Mouse (Mus musculus) central nervous system, embryonic 18 days (tissue): Measurements from ENCODE around the gene Wee2. TPM values are rescaled to one million over a fixed set of nuclear protein-coding genes. Genes with fewer than 3 reads are reported as not detected.

Source experiments
- polyA plus RNA-seq: library from polyadenylated mRNA; depleted of rRNA; stranded (reverse); fragments of >200 nt; gene quantifications from 2 replicates; pipeline ENCODE4 v1.2.3, GENCODE M21; 2012; rRNA removed

Wee2 gene
- 0.10 and 0.24 TPM in 2 replicates for polyA plus RNA-seq

GRCm38 (mm10) chr6:40438936-40439335 is at the start of gene Wee2:
Gene Wee2, plus strand, starts transcription at chr6:40439088.

GRCm38 (mm10) chr6:40436047-40436483 is 2.8 kb upstream of the Wee2 start, which contains the start of gene E330009J07Rik:
Gene E330009J07Rik, minus strand, starts transcription at chr6:40436135.

GRCm38 (mm10) chr6:40470916-40471719 is 32.2 kb downstream of the Wee2 start, which contains the start of gene Ssbp1:
Gene Ssbp1, plus strand, starts transcription at chr6:40471352.

GRCm38 (mm10) chr6:40490933-40491332 is 52.0 kb downstream of the Wee2 start, which contains the start of gene Tas2r137:
Gene Tas2r137, plus strand, starts transcription at chr6:40491233.

GRCm38 (mm10) chr6:40493229-40493628 is 54.3 kb downstream of the Wee2 start, which contains the start of gene Tas2r108:
Gene Tas2r108, plus strand, starts transcription at chr6:40493529.

Other genes starting within 250 kb of the Wee2 start
- 58.8 and 61.4 TPM in 2 replicates for gene Agk, start 113.9 kb upstream of the Wee2 start, polyA plus RNA-seq
- gene E330009J07Rik, start 3.0 kb upstream of the Wee2 start, polyA plus RNA-seq: 16.3 and 18.1 TPM in 2 replicates
- 63.9 and 72.0 TPM in 2 replicates for gene Ssbp1, start 32.3 kb downstream of the Wee2 start, polyA plus RNA-seq
- 0.15 TPM in 1 of 2 replicates, not detected in the other for gene Tas2r137, start 52.1 kb downstream of the Wee2 start, polyA plus RNA-seq
- 0.54 and 0.59 TPM in 2 replicates for gene Tas2r108, start 54.4 kb downstream of the Wee2 start, polyA plus RNA-seq
- gene Prss37, start 80.4 kb downstream of the Wee2 start, polyA plus RNA-seq: not detected in 2 replicates
- gene Olfr461, start 116.0 kb downstream of the Wee2 start, polyA plus RNA-seq: not detected in 2 replicates
- gene Olfr460, start 130.4 kb downstream of the Wee2 start, polyA plus RNA-seq: 0.12 and 0.17 TPM in 2 replicates
- gene Clec5a, start 146.7 kb downstream of the Wee2 start, polyA plus RNA-seq: 0.40 and 0.56 TPM in 2 replicates
- not detected in 2 replicates for gene Tas2r138, start 174.2 kb downstream of the Wee2 start, polyA plus RNA-seq
- 0.08 and 0.19 TPM in 2 replicates for gene Mgam, start 189.7 kb downstream of the Wee2 start, polyA plus RNA-seq